Mouse (Mus musculus): ENCODE results near the gene Sparcl1. TPM values are rescaled to one million over a fixed set of nuclear protein-coding genes. Genes with fewer than 3 reads are reported as not detected.

Gene Sparcl1
- total RNA-seq (2022): 100 to 1,000 TPM in 2 of 4 experiments, 10 to 100 TPM in 2; 70.3 to 108 (median 94.1) TPM

DNA sequence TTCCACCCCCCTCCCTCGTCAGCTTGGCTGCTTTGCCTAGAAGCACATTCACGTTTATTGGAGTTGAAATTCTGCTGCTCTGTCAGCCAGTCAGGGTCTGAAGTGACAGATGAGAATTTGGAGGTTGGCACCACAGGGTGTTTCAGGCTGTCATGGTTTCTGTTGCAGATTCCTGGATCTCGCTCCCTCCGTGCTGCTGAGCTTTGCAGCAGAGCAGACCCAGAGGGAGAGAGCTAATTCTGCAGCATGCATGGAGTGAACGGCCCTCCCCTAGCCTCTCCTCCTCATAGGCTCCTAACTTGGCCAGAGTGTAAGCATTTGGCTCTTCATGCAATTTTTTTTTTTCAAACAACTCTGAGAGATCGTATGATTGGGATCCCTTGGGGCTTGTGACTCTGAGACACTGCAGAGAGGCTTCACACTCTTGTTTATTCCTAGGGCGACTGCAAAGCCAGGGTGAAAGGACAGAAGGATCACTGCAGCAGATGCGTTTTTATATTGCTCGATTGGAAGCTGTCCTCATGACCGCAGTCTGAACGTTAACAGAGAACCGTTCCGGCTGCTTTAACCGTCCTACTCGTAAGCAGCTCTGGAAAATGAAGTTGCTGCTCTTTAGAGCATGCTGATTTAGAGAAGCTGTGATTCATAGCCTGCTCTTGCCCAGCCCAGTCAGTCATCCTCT, at the start of gene Sparcl1:
Sparcl1 (minus strand) TSS at position 243 of the 682 bp plus-strand sequence.
- DNase-seq (ENCODE audit: low spot score in 2 of 2): peak; percentile 29 to 48

DNA sequence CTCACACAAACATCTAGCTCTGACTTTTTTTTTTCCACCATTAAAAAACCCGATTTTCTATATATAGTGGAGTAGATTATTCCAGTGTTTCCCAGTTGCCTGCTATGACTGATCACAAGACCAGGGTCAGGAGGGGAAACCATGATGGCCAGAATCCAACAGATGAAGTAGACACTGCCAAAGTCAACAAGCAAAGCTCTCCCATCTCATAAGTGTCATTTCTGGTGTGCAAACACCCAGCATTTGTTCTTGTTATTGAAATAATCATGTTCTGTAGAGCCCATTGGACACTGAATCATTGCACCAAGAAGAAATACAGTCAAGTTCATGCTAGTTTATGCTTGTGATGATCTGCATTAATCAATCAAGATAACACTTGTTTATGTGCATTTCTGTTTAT, 47.9 kb upstream of the Sparcl1 start:
- DNase-seq (ENCODE audit: low spot score in 2 of 2): no peak

- DNase-seq (ENCODE audit: low spot score in 2 of 2): no peak
These were observed 47.0 kb upstream of the Sparcl1 start for GRCm38 (mm10) chr5:104160581-104160980.

DNA sequence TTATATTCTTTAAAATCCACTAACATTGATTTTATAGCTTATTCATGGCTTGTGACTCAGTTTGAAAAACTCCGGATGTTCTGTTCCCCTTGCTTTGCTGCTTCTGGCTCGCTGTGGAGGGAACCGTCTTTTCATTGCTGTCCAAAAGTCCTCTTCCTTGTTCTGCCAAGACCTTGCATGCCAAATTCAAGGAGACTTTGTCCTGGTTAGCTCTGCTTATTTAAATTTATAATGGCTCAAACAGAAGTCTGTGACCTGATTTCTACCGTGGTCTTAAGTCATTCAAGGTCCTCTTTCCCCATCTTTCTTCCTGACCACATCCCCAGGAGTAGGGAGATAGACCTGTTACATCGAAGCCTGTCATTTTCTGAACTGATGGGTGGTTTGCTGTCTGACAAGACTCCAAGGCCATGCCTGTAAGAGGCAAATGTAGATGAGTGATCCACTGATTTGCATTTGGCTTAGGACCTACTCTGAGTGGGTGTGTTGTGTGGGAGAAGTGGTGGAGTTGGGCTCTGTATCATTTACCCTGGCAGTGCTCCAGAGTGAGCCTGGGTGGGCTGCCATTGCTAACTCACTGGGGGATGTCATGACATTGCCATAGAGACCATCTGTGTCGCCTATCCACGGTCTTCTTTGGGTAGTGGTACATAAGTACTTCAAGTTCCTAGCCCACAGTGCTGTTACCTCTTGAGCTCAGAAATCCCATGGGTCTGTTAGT, 45.0 kb upstream of the Sparcl1 start:
- no peak for DNase-seq (ENCODE audit: low spot score in 2 of 2)

GRCm38 (mm10) chr5:104157701-104158100, 44.2 kb upstream of the Sparcl1 start:
- no peak for DNase-seq (ENCODE audit: low spot score in 2 of 2)

GRCm38 (mm10) chr5:104150196-104150595, 36.7 kb upstream of the Sparcl1 start:
- no peak for DNase-seq (ENCODE audit: low spot score in 2 of 2)

DNA sequence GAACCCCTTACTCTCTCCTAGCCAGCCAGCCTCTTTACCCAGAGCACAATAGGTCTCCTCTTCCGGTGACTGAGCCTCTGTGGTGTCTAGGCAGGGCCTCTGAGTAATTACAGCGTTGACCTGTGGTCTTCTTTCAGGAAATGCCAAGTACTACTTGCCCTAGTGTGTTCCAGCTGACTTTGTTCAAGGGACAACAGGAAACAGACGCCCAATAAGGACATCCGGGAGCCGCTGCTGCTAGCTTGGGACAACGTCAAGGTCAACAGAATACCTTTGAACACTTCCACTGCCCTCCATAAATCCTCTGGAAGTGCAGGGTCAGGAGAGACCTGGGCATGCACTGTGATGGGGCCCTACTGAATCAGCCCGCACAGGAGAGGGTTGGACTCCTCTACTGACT, 35.8 kb upstream of the Sparcl1 start:
- DNase-seq (ENCODE audit: low spot score in 2 of 2): no peak

- no peak for DNase-seq (ENCODE audit: low spot score in 2 of 2)
These were observed 30.5 kb upstream of the Sparcl1 start for GRCm38 (mm10) chr5:104144057-104144456.

GRCm38 (mm10) chr5:104141067-104141466, 27.5 kb upstream of the Sparcl1 start:
- no peak for DNase-seq (ENCODE audit: low spot score in 2 of 2)

GRCm38 (mm10) chr5:104137920-104138541, 24.5 kb upstream of the Sparcl1 start:
- DNase-seq (ENCODE audit: low spot score in 2 of 2): no peak

DNA sequence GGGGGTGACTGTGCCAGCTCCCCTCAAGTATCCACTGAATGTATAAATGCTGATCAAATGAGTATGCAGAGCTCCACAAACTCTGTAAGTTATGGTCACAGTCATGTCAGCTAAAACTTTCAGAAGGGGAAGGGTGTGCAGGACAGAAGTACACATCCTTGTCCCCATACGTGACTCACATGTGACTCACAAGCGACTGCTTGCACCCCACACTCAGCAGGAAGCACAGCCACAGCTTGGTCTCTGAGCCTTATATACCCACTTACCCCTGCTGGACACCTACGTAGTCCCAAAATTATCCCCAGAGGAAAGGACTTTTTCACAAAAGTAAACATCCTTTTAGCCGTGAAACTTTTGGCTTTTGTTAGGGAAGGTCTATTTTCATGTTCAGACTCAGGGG, 20.2 kb upstream of the Sparcl1 start:
- DNase-seq (ENCODE audit: low spot score in 2 of 2): no peak

DNA sequence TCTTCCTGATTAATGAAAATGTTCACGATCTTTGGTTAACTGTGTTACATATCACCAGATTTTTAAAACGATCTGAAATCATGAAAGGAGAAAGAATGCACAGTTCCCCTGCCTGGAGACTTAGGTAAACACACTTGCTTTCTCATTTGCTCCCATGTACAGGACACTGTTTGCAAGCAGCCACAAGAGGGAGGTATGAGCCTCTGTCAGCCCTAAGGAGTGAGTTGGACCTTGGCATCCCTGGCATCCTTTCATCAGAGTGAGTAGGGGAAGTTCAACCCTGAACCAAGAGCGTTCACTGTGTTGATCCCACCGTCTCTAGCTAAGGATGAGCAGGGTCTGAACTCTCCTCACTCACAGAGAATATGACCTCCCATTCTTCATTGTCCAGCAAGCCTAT, 18.0 kb upstream of the Sparcl1 start:
- no peak for DNase-seq (ENCODE audit: low spot score in 2 of 2)

- no peak for DNase-seq (ENCODE audit: low spot score in 2 of 2)
These were observed 17.4 kb upstream of the Sparcl1 start for GRCm38 (mm10) chr5:104130891-104131290.

DNA sequence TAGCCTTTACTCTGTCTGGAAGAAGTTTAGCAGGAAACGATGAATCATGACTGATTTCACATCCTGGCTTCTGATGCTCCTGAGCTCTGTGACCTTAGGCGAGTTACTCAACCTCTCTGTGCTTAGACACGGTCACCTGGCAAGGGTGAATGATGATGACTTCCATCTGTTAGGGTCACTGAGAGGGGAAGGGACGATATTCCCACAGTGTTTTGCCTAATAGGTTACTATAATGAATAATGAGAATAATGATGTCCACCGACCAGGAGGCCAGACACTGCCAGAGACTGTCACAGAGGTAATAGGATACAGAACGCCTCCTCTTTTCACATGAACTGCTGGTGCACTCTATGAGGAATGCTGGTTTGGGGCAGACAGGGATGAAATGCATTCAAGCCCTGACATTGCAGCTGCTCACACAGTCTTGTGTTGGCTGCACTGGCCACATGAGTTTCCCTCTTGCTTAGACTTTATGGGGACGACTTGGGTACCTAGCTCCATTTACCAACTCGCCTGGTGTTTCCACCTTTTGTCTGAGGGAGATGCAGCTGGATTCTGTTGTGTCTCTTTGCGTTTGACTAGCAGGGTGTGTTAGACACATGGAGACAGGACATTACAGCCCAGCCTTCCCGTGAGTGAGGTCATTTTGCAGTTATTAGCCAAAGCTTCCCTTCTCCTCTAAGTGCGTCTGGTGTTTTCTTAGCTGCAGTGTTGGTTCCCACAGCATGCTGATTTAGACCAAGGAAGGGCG, 14.9 kb upstream of the Sparcl1 start:
- DNase-seq (ENCODE audit: low spot score in 2 of 2): peak in 1 of 2 experiments; percentile 35

- DNase-seq (ENCODE audit: low spot score in 2 of 2): no peak
These were observed 13.8 kb upstream of the Sparcl1 start for GRCm38 (mm10) chr5:104127351-104127750.

GRCm38 (mm10) chr5:104126561-104127320, 13.2 kb upstream of the Sparcl1 start:
- DNase-seq (ENCODE audit: low spot score in 2 of 2): no peak

DNA sequence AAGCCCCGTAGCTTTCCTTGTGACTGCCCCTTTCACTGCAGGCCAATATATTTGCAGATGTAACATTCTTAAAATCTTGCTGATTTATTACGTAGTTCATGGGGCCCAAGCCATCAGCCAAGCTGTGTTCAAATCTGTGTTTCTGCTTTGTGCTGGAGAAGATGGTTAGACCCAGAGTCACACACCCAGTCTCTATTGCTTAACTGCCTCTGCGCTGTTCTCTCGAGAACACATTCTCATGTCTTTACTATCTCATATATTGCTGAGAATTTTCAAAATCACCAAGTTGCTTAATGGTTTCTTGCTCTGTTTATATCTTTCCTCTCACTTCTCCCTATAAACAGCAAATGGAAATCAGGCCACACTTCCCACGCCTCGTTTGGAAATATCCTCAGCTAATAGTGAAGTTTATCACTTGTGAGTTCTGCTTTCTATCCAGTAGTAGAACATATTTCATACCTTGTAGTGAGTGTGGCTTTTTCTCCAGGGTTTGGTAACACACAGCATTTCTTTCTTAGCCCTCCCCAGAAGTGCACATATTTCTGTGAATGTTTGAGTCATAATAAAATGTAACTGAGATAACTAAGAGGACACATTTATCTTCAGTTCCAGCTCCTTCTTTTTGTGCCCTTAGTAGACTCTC, 10.6 kb upstream of the Sparcl1 start:
- DNase-seq (ENCODE audit: low spot score in 2 of 2): no peak

DNA sequence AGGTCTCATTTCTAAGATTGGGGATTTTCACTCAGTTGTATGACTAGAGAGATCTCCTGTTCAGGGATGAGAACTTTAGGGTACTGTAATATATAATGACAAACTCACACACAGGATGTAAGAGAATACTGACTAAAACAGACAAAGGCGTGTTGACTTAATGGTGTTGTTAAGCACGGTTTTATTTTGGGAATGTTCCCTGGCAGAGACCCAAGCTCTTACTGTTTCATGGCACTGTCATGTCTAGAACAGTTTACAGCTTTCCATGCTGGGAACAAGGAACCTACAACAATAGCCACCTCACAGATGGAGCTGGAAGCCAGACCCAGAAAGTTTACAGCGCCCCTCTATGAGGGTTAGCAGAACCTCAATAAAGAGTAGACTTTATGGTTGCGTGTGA, 2.4 kb upstream of the Sparcl1 start:
- no peak for DNase-seq (ENCODE audit: low spot score in 2 of 2)

DNA sequence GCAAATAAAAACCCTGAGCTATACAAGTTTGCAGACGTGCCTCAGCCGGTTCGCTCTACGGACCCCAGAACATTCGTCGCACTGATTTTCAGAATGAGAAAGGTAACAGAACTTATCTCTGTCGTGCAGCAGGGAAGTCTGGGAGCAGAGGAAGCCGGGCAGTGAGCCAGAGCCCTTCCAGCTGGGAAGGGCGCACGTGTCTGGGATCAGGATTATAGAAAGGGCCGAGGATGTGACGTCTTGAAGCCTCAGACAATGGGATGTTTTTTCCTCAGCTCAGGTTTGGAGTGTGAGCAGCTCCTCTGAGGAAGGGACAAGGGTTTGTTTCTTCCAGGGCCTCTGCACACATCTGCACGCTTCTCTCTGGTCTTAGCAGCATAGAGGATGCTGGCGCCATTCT, 1.6 kb upstream of the Sparcl1 start:
- peak; percentile 25 to 49 for DNase-seq (ENCODE audit: low spot score in 2 of 2)

DNA sequence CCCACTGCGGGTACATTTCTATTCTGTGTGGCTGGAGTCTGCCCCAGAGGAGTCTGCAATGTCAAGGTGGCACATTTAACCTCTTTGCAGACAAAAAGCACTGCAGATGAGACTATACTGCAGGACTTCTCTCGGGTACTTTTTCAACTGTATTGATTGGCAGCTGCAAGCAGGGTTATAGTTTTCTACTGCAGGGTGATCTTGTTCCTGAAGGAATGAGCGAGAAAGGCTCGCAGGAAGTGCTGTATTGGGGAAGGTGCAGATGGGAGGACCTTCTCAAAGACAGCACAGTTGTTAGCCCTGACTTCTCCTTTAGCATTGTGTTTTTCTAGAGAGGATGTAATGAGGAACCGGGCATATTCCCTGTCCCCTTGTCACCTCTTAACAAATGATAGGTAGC, 1.0 kb downstream of the Sparcl1 start:
- no peak for DNase-seq (ENCODE audit: low spot score in 2 of 2)

GRCm38 (mm10) chr5:104112016-104112415, 1.5 kb downstream of the Sparcl1 start:
- no peak for DNase-seq (ENCODE audit: low spot score in 2 of 2)

Data from gastrocnemius, adult 8-10 months (tissue).